Mouse (Mus musculus) monocyte, adult 5-6 weeks (primary cell): Measurements from ENCODE around the gene Hmgcs1. TPM values are rescaled to one million over a fixed set of nuclear protein-coding genes. Genes with fewer than 3 reads are reported as not detected.
"Not testable (repeated sequence)": the region's sequence is repeated elsewhere in the genome, so short reads cannot be mapped to it uniquely, and the experiment has no call there.

Experiments used
- ATAC-seq: fragments of 153-309, 156-312 bp; replicated peaks from 2 replicates; pipeline ENCODE4 v1.8.0; 2017; ENCODE audit warnings: mild to moderate bottlenecking; ENCODE audit not compliant: low TSS enrichment, insufficient number of reproducible peaks, severe bottlenecking, poor library complexity, low FRiP score
- total RNA-seq: library from RNA; stranded (forward); fragments of 200-1000, 200-491, 200-594 nt; gene quantifications from 3 replicates; pipeline ENCODE4 v1.2.3, GENCODE M21; 2017

The Hmgcs1 gene
- total RNA-seq, 1 experiment from 2014 or later = 60.0 TPM

DNA sequence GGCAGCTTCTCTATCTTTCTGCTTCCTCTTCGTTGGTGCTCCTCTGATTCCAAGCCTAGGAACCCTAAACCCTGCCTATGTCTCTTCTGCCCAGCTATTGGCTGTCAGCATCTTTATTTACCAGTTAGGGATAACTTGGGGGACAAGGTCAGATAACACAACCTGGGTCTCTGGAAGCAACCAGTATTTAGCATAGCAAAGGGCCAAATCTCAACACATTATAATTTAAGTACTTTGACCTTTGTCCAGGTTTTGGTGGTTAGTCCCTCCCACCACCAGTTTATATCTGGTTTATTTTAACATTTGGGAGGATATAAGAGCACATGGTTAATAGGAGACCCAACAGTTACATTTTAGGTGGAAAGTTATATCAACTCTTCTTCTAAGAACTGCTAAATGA is 6.3 kb downstream of the Hmgcs1 start:
- ATAC-seq = no peak

DNA sequence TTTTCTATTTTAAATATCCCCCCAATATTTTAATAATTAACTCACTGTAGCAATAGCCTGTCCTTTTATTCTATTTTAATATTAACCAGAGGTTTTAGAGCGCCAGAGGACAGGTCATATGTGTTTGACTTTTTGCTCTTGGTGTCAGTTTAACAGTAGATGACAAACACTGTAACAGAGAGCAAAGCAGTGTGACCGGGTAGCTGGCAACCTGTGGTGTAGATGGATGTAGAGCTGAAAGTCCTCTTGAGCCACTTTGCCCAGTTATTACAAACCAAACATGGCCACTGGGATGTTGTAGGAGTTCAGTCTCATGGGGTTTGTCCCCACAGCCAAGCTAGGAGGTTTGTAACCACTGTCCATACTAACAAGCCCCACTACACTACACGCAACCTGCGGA is 8.3 kb downstream of the Hmgcs1 start:
- no peak for ATAC-seq

DNA sequence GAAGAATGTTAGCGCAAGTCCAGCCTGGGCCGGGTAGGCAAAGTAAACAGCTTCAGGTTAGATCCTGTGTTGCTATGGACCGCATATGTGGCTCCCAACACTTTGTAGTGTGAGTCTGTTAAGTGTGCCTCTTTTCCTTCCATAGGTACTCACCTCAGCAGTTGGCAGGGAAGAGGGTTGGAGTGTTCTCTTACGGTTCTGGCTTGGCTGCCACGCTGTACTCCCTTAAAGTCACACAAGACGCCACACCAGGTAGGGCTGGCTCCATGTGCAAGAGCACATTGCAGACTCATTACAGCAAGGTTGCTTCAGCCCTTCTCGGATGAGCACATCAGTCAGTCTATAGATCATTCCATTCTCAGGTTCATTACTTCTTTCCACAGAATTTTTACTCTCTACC is 14.1 kb downstream of the Hmgcs1 start:
- ATAC-seq = no peak

DNA sequence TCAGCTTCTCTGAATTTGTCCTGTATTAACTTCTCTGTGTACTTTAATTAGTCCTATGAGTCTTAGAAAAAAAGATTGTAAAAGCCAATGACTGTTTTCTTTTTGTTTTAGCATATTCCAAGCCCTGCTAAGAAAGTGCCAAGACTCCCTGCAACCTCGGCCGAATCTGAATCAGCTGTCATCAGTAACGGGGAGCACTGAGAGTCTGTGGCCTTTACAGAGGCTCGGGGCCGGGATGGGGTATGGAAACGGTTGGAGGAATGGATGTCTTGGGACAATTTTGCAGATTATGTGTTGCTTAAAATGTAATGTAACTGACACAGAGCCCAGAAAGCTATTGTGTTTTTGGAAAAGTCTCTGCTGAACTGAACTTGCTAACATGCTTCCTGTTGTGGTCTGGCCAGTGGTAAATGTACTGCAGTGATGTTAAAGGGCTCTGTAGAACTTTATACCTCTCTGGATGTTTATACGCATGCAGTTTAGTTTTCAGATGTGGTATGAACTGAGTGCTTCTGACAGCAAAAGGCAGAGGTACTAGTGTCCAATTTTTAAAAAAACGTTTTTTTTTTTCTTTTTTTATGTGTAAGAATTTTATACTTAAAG is 16.2 kb downstream of the Hmgcs1 start:
- ATAC-seq = not testable (repeated sequence)

DNA sequence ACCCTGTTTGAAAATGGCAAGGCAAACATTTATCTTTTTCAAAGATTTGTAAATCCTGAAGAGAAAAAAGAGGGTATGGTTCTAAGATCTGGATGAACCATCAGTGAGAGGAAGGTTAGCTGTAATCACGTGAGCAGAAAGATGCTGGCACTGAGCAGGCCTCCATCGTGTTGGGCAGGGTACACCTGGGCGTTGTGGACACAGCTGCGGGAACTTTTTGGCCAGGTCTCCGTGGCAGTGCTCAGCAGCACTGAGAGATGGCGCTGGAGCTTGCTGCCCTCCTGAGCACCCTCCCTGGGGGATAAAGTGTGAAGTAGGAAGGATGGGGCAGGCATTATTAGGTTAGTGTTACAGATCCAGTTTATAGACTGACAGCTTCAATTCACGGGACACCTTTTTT is 16.8 kb downstream of the Hmgcs1 start:
- no peak for ATAC-seq

DNA sequence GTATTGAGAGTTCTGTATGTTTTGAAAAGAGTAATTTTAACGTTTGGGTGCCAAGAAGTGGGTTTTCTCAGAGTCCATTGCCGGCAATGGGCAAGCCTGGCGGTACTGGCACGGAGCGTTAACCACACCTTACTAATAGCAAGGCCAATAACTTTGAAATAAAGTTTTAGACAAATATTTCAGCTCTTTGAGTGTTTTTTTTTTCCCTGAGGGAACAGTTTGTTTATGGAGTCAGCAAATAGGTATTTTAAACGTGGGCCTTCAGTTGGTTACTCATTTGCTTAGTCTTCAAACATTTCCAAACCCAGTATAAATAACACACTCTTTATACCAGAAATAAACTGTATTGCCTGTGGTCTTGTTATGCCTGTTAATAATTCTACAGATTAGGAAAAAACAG is 17.7 kb downstream of the Hmgcs1 start:
- no peak for ATAC-seq

DNA sequence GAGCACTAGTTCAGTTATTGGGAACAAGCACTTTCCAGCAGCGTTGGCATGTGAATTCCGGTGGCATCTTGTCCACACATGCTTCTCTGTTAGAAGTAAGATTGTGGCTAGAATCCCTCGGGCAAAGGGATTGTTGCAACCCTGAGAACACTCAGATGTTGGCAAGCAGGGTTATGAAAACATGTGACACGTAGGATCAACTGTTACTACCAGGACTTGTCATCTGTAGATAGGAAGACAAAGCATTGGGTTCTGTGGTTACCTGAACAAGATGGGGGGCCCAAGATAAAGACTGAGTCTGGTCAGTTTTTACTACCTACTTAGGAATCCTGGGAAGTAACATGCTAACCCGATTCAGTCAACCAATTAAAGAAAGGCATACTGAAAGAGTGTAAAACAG is 18.8 kb downstream of the Hmgcs1 start:
- ATAC-seq = no peak

DNA sequence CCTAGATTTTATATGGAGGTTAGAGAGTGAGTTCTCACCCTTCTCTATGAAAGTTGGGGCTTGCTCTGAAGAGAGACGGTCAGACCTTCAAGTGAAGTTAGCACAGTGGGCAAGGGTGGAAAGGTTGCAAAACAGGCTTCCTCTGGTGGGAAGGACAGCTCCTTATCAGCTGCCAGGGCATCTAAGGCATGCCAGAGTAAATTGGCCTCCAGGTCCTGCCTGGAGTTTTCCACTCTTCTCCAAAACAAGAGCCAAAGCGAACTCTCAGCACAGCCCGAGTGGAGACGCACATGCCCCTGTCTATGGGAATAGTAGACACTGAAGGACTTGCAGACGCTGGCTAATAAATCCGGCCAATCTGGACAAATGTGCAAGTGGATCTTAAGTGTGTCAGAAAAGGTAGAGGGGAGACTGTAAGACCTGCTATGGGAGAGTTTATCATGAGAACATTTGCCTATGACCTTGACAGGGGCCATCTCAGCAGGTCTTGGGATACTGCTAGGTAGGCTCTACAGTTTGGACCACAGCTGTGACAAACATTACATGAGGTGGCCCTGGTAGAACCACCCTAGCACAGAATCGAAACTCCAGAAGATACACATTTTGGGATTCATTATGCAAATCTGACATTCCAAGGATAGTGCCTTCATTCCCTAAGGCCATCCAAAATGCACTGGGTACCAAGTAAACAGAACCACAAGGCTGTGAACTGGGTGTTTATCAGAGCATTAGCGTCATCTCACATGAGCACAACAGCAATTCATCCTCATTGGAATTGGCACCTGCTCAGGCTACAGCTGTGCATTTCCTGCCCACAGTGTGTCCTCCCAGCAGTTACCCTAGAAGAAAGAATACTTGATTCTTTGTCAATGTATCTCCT is 19.4 kb downstream of the Hmgcs1 start:
- no peak for ATAC-seq

DNA sequence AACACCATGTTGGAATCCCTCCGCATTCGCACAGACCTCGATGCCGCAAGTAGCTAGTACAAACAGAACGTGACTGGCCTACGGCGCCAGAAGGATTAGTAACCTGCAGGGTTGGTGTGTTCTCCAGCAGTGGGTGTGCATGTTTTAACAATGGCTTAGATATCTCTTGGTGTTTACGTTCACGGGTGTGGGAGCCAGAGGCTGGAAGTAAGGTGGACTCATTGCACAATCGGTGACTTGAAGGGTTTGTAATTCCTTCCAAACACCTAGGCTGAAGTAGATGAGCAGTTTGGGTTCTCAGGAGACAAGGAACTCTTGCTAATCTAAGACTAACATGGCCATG is 20.1 kb downstream of the Hmgcs1 start:
- no peak for ATAC-seq

DNA sequence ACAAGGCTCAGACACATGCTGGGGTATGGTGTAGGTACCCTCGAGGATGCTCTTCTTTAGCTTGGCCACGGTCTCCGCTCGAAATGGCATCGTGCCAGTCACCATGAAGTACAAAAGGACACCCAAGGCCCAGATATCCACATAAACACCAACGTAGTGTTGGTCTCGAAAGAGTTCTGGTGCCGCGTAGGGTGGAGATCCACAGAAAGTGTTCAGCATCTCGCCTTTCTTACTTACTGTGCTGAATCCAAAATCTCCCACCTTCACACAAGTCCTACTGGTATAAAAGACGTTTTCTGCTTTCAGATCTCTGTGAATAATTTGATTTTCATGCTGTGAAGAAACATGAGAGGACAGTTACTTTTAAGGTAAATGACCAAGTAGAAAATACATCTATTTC is 22.3 kb downstream of the Hmgcs1 start:
- ATAC-seq = no peak

DNA sequence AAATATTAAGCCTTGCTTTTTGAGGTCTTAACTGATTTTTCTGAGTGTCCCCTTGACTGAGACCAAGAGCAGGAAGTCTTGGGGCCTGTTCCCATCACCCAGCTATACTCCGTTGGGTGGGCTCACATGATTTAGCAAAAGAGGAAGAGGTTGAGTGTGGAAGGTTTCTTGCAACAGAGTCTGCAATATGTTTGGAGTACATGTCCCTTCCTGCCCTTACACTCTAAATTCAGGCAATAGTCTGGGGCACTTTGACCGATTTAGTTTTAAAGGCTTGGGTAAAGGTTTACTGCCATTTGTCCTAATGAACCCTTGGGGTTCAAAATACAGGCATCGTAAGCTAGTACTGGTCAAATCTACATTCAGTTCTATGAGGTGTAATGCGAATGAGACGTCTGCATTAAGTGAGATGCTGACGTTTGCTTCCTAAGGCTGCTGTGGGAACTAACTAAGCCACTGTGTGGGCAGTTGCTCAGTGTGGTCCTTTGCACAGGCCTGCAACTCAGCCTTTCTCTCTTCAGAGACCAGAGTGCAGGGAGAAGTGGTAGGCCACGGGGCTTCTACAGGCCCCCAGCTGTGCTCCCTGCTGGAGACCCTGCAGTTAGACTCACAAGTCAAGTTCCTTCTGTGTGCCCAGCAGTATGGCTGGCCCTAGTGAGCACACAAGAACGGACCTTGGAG is 23.1 kb downstream of the Hmgcs1 start:
- 0 out of 2 replicates have a peak, but pooled peaks have one; percentile 40 for ATAC-seq

DNA sequence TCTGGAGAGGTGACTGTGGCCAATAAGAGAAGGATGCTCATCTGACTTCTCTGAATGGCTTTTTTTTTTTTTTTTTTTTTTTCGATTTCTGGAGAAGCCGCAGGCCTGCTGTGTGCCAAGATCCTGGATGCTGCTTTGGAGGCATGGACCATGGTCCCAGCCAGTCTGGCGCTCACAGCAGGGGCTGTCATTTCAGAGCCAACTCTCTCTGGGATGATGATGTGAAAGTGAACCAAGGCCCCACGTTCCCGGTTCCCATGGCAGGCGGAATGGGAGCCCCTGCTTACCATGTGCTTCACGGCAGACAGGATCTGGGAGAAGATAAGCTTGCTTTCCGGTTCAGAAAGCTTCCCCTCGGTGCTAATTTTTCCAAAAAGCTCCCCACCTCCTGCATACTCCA is 23.6 kb downstream of the Hmgcs1 start:
- no peak for ATAC-seq

DNA sequence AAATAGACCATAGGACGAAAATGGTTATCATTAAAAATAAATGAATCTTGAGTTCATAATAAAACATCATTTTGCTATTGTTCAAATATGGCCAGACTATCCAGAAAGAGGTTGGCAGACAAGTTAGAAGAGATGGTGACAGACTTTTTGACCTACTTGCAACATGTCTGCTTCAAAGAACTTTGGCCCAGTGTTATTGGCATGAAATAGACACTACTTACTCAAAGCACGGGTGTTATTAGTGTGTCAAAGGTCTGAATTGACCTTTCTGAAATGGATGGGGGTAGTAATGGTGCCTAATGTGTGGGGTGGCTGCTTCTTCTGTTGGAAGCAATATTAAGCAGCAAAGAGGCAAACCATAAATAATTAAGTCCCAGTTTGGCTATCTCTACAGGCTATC is 25.9 kb downstream of the Hmgcs1 start:
- ATAC-seq = no peak

DNA sequence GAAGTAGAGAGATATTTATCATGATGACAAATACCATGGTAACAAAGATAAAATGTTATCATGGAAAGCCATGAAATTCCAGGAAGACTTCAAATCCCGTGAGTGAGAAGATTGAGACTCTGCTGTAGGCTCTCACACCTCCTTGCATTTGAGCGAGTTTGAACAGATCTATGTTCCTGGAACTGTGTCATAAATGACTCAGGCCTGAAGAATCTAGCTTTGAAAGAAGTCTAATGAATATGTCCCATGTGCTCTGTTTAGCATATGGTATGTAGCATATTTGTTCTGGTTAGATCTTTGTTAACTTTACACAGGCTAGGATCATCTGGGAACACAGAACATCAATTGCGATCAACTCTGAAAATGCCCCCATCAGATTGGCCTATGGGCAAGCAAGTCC is 32.3 kb downstream of the Hmgcs1 start:
- ATAC-seq = no peak

DNA sequence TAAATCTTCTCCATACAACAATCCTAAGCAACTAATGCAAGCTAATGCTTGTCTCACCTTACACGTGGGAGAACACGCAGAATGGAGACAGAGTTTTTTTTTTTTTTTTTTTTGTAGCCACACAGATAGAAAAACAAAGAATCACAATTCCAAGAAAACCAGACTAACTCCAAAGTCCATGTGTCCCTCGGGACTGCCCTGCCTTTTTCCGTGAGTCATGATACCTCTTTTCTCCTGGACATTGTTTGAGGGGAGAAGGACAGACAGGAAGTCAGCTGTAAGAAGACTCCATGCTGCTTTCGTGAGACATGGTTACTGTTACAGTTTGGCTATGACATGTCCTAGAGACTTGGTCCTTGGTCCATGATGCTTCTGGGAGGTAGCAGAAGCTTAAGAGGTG is 33.2 kb downstream of the Hmgcs1 start:
- no peak for ATAC-seq

DNA sequence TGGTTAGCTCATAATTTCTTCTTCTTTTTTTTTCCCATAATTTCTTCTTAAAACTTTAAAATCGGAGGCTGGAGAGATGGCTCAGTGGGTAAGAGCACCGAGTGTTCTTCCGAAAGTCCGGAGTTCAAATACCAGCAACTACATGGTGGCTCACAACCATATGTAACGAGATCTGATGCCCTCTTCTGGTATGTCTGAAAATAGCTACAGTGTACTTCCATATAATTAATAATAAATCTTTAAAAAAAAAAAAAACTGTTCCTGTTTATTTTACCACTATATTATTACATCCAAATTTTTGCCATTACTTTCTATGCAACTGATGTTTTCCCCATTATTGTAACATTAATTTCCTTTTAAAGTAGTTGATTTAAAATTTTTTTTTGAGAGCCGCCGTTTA is 34.4 kb downstream of the Hmgcs1 start:
- no peak for ATAC-seq

DNA sequence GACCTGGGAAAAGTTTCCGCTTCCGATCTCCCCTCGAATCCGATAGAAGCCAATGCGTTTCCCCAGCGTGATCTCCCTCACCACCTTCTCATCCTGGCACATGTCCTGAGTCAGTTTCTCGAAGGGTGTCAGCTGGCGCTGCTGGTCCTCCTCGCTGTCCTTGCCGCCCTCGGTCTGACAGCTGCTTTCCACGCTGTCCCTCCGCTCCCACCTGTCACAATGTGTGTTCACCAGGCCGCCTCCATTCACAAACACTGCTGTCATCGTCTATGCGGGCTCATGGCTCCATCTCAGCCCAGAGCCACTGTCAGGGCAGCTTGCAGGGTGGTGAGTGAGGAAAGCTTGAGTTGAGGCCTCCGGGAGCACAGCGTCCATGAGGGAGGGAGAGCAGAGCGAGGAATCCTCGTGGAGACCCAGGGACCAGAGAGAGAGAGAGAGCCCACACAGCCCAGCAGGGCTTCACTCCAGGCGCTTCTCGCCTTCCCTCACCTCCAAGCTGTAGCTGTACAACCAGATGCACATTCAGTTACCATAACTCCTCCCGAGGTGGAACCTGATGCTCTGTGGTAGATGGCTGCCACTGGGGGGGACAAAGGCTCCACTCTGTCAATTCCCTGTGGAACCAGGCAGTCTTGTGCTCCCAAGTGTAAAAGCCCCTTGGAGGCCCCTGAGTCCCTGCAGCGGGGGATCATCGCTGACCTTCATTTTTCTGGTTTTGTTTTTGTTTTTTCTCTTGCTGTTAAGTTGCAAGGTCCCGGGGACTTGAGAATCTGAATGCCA is 37.6 kb downstream of the Hmgcs1 start:
- ATAC-seq = no peak

DNA sequence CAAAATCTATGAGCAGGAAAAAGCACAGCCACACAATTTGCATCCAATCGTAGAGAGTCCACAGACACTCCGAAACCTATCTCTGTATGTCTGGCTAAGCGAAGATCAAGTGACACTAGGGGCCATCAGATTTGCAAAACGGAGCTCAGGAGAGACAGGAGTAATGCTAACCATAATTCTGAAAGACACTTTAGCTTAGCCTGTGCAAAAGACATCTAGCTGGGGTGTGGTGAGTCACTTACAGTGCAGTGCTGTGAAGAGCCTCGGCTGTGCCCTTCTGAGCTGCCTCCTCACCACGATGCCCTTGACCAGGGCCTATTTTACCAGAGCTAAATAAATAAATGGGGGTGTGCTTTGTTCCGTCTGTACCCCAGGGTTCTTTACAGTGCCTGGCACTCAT is 39.2 kb downstream of the Hmgcs1 start:
- no peak for ATAC-seq

DNA sequence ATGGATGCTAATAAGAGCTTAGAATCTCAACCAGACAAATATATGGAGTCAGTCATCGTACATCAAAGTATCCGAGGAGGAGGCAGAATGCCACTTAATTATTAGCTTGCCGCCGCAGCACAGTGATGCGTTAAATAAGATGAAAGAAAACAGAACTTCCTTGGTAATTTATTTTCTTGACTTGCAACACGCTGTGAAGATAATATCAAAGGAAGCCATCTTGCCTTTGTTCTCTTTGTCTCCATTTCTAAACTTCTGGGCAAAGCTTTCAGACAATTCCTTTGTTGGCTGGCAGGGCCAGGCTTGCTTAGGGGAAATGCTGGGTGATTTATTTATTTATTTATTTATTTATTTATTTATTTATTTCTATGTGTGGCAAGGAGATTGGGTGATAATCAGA is 41.3 kb downstream of the Hmgcs1 start:
- no peak for ATAC-seq
